Mouse (Mus musculus) layer of hippocampus, postnatal 14 days (tissue): ENCODE measurements around the gene Acp5. TPM values are rescaled to one million over a fixed set of nuclear protein-coding genes. Genes with fewer than 3 reads are reported as not detected.
"Not testable (repeated sequence)": the region's sequence is repeated elsewhere in the genome, so short reads cannot be mapped to it uniquely, and the experiment has no call there.

ENCODE experiments used
- DNase-seq, 2 experiments: peaks; one replicate each; pipeline ENCODE4 v3.0.0; 2021 to 2022; ENCODE audit warnings: low spot score in 2 of 2, mixed read lengths in 1 of 2
- long read RNA-seq, 2 experiments: library from polyadenylated mRNA; stranded (forward); transcript quantifications; one replicate each; pipeline ENCODE4 v2.0.0; 2021
- total RNA-seq, 2 experiments: library from RNA; stranded (reverse); gene quantifications; 2 replicates each; pipeline ENCODE4 v1.2.3; 2021

The Acp5 gene
- under 1 TPM; 0.44 to 0.86 TPM for total RNA-seq
- long read RNA-seq, experiment 1, partial matches to known transcripts = 0 of 1 reads
- long read RNA-seq, experiment 1, other reads (novel, unspliced or antisense) = 1 of 1 reads
- long read RNA-seq, experiment 2, partial matches to known transcripts = 1 of 1 reads
- long read RNA-seq, experiment 2, other reads (novel, unspliced or antisense) = 0 of 1 reads

- no peak for DNase-seq
These were observed at the start of gene Acp5 for GRCm38 (mm10) chr9:22135644-22136390. Gene Acp5 (minus strand): TSS chr9:22135711.

GRCm38 (mm10) chr9:22172318-22172717 is 36.8 kb upstream of the Acp5 start:
- no peak for DNase-seq

GRCm38 (mm10) chr9:22169327-22169726 is 33.8 kb upstream of the Acp5 start:
- no peak for DNase-seq

- DNase-seq = no peak
These were observed 32.2 kb upstream of the Acp5 start for GRCm38 (mm10) chr9:22167751-22168150.

GRCm38 (mm10) chr9:22166686-22167085 is 31.2 kb upstream of the Acp5 start:
- DNase-seq = no peak

GRCm38 (mm10) chr9:22165964-22166363 is 30.5 kb upstream of the Acp5 start:
- no peak for DNase-seq

- peak; percentile 34 to 49 for DNase-seq
These were observed 29.5 kb upstream of the Acp5 start for GRCm38 (mm10) chr9:22164711-22165668.

- no peak for DNase-seq
These were observed 27.4 kb upstream of the Acp5 start for GRCm38 (mm10) chr9:22162912-22163311.

- DNase-seq = no peak
These were observed 26.8 kb upstream of the Acp5 start for GRCm38 (mm10) chr9:22162305-22162704.

GRCm38 (mm10) chr9:22161299-22161698 is 25.8 kb upstream of the Acp5 start:
- no peak for DNase-seq

GRCm38 (mm10) chr9:22157516-22158265 is 22.2 kb upstream of the Acp5 start:
- no peak for DNase-seq

- DNase-seq = peak; percentile 98 to 99
These were observed 21.2 kb upstream of the Acp5 start, which contains the start of gene Pigyl for GRCm38 (mm10) chr9:22156497-22157245. Gene Pigyl (plus strand): TSS chr9:22156846.

- DNase-seq = peak; percentile 54 to 80
These were observed 20.1 kb upstream of the Acp5 start for GRCm38 (mm10) chr9:22155614-22156013.

- no peak for DNase-seq
These were observed 18.3 kb upstream of the Acp5 start for GRCm38 (mm10) chr9:22153810-22154209.

- no peak for DNase-seq
These were observed 15.4 kb upstream of the Acp5 start for GRCm38 (mm10) chr9:22150946-22151345.

- DNase-seq = not testable (repeated sequence)
These were observed 14.8 kb upstream of the Acp5 start for GRCm38 (mm10) chr9:22150249-22150693.

- no peak for DNase-seq
These were observed 14.1 kb upstream of the Acp5 start for GRCm38 (mm10) chr9:22149426-22150248.

- no peak for DNase-seq
These were observed 8.9 kb upstream of the Acp5 start for GRCm38 (mm10) chr9:22144304-22144965.
